Mouse (Mus musculus) ES-Bruce4 (cell line): Measurements from ENCODE around the gene Bsdc1.

ENCODE experiments used
- CTCF ChIP-seq: IDR thresholded peaks from one replicate; pipeline ENCODE4 v1.8.1; 2011; ENCODE audit warnings: low read depth, low read length
- EP300 ChIP-seq: IDR thresholded peaks from 2 replicates; pipeline ENCODE4 v1.6.1; 2011; ENCODE audit warnings: low read depth, low read length; ENCODE audit not compliant: insufficient read depth
- POLR2A ChIP-seq: IDR thresholded peaks from one replicate; pipeline ENCODE4 v1.8.1; 2011; ENCODE audit warnings: low read length; ENCODE audit not compliant: insufficient read depth

GRCm38 (mm10) chr4:129498941-129499340 is 37.6 kb downstream of the Bsdc1 start:
- TF ChIP-seq CTCF: no peak
- TF ChIP-seq EP300: no peak
- TF ChIP-seq POLR2A: no peak
